Mouse (Mus musculus) bone marrow macrophage, adult 2 months (primary cell): ENCODE measurements around the gene Ugt1a6b.

Experiments used
- CTCF ChIP-seq: IDR thresholded peaks from 2 replicates; pipeline ENCODE4 v1.5.1; 2012; ENCODE audit warnings: low read depth, mild to moderate bottlenecking, low read length, moderate library complexity
- POLR2A ChIP-seq: IDR thresholded peaks from 2 replicates; pipeline ENCODE4 v1.6.1; 2012; ENCODE audit warnings: mild to moderate bottlenecking, low read depth, low read length, borderline replicate concordance

DNA sequence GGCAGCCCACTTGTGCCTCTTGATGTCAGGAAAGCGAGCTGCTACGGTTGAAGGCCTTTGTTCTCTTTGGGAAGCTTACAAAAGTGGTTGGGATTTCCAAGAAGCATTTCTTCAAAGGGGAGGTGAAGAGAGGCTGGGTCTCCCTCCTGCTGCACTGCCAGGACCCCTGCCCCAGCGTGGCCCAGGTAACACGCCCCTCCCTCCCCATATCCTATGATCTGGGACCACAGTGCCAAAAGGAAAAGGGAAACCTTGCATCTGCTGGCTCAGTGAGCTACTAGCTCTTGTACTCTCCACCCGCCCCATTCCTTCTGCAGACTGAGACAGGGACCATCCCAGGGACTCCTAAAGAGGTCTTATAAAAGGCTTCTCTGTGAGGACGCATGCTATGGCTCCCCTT, 154.6 kb downstream of the Ugt1a6b start:
- TF ChIP-seq CTCF, result no peak
- TF ChIP-seq POLR2A, result no peak
